Mouse (Mus musculus) lung, adult 2 months (tissue): ENCODE results near the gene Tomm40l. TPM values are rescaled to one million over a fixed set of nuclear protein-coding genes. Genes with fewer than 3 reads are reported as not detected.

ENCODE experiments used
- DNase-seq: peaks from one replicate; pipeline ENCODE4 v3.0.0; 2022
- H3K4me1 ChIP-seq: fragments of 200-500 bp; 2 replicates; pipeline ENCODE4 v1.6.1; 2011; ENCODE audit warnings: low read length; ENCODE audit not compliant: control insufficient read depth, insufficient read depth
- H3K4me3 ChIP-seq: fragments of 200-500 bp; replicated peaks from 2 replicates; pipeline ENCODE3; 2011; ENCODE audit warnings: low read depth, mild to moderate bottlenecking, control low read depth, low read length; ENCODE audit errors: extremely low read depth
- CTCF ChIP-seq: fragments of 200-500 bp; IDR thresholded peaks from 2 replicates; pipeline ENCODE4 v1.5.1; 2011; ENCODE audit warnings: mild to moderate bottlenecking, low read length, control low read depth; ENCODE audit not compliant: insufficient read depth
- POLR2A ChIP-seq: fragments of 200-500 bp; IDR thresholded peaks from 2 replicates; pipeline ENCODE4 v1.6.1; 2011; ENCODE audit warnings: low read depth, mild to moderate bottlenecking, control low read depth, low read length, borderline replicate concordance; ENCODE audit errors: extremely low read depth
- WGBS: fragments of 180-500 bp; shearing (Covaris S2); methylation state at CpG from one replicate; pipeline ENCODE4 v1.1.7; 2018; 5-methylcytosine and 5-hydroxymethylcytosine counted together
- polyA plus RNA-seq: library from polyadenylated mRNA; depleted of rRNA; stranded (reverse); fragments of >200 nt; gene quantifications from 2 replicates; pipeline ENCODE4 v1.2.3, GENCODE M21; 2012; rRNA removed

The Tomm40l gene
- 25.7 and 28.8 TPM in 2 replicates for polyA plus RNA-seq

- DNase-seq: peak; percentile 85
- peak within 1 kb of the TSS; percentile 79 for H3K4me3 ChIP-seq
- WGBS: 1% methylated on average over 28 of the region's 28 CpGs
- peaks cover 9% of the 10 kb centered on the region for H3K4me1 ChIP-seq
- TF ChIP-seq POLR2A: peak; percentile 55; the same call in 1 of the 2 replicates
- TF ChIP-seq CTCF: no peak
These were observed at the start of gene Tomm40l for GRCm38 (mm10) chr1:171222238-171223155. Tomm40l (minus strand) TSS chr1:171222514.

- TF ChIP-seq CTCF (no peak), POLR2A (no peak)
- 77% methylated on average over 3 of the region's 3 CpGs for WGBS
- H3K4me1 ChIP-seq: peaks cover 12% of the 10 kb centered on the region; the same call in 1 of the 2 replicates
- no peak for DNase-seq
- H3K4me3 ChIP-seq: no peak overlapping the region
These were observed 49.8 kb upstream of the Tomm40l start for GRCm38 (mm10) chr1:171272086-171272485.

DNA sequence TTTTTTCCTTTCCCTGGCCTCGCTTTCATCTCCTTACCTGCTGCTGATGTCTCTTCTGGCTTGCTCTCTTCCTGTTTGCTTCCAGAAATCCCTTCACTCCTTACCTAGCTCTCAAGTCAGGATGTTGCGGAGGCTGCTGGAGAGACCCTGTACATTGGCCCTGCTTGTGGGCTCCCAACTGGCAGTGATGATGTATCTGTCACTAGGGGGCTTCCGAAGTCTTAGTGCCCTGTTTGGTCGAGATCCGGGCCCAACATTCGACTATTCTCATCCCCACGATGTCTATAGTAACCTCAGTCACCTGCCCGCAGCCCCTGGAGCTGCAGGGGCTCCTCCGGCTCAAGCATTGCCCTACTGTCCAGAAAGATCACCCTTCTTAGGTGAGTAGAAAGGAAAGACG is 49.3 kb upstream of the Tomm40l start:
- TF ChIP-seq POLR2A (no peak), CTCF (no peak)
- 55% methylated on average over 10 of the region's 10 CpGs for WGBS
- no peak for DNase-seq
- H3K4me3 ChIP-seq: no peak overlapping the region
- peaks cover 12% of the 10 kb centered on the region; the same call in 1 of the 2 replicates for H3K4me1 ChIP-seq

GRCm38 (mm10) chr1:171271196-171271595 is 48.9 kb upstream of the Tomm40l start:
- H3K4me1 ChIP-seq: peaks cover 12% of the 10 kb centered on the region; the same call in 1 of the 2 replicates
- H3K4me3 ChIP-seq: peak overlapping the region; percentile 88
- peak; percentile 48 for DNase-seq
- 45% methylated on average over 9 of the region's 9 CpGs for WGBS
- TF ChIP-seq CTCF (no peak), POLR2A (no peak)

GRCm38 (mm10) chr1:171270573-171270900 is 48.2 kb upstream of the Tomm40l start:
- TF ChIP-seq CTCF: no peak
- no peak; the same call in 1 of the 2 replicates for TF ChIP-seq POLR2A
- peak overlapping the region; percentile 88 for H3K4me3 ChIP-seq
- H3K4me1 ChIP-seq: peaks cover 12% of the 10 kb centered on the region; the same call in 1 of the 2 replicates
- 2% methylated on average over 19 of the region's 19 CpGs for WGBS
- DNase-seq: no peak

DNA sequence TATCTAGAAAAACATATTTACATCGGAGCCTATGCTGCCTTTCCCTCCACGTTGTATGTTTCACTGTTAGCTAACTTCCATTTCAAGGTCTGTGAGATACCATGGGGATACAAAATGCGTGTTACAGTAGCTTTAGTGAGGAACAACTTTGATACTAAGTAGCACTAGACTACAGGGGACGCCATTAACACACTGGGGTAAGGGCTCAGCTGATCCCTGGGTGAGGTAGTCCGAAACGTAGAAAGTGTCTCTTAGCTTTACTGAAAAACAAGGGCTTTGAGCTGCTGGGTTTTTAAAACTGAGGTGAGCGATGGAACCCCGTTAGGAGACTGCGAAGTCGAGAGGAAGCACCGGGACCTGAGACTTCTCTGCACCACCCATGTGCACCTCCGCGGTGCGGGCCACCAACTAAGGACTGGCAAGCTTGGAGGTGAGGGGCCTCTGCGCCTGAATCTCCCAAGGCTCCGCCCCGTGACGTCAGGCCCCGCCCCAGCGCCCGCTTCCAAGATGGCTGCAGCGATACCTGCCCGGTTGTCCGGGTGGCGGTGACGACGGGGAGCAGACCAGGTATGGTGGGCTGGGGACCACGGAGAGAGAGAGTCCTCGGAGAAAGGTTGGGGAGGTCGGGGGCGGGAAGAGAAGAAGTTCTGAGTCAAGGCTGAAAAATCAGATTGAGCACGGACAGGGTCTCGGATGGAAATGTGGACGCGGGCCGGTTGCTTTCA is 47.7 kb upstream of the Tomm40l start, which contains the start of gene B4galt3:
B4galt3 (plus strand) TSS at position 481 of the 725 bp plus-strand sequence.
- WGBS: 4% methylated on average over 36 of the region's 36 CpGs
- H3K4me3 ChIP-seq: peak within 1 kb of the TSS; percentile 88

DNA sequence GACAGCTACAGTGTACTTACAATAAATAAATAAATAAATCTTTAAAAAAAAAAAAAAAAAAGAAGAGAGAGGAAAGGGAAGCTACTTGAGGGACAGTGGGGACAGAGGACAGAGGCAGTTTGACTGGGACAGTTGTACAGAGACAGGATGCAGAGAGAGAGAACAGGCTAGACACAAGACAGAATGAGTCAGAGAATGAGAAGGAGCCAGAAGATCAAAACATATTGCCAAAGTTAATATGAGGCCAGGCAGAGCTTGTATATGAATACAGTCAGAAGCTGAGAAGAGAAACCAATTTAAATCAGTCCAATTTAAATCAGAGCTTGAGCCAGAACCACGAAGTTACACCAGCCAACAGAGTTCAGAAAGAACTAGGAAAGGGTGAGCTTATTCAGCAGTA is 46.0 kb upstream of the Tomm40l start:
- Histone ChIP-seq H3K4me1 (peaks cover 12% of the 10 kb centered on the region; the same call in 1 of the 2 replicates), H3K4me3 (no peak overlapping the region)
- DNase-seq: no peak
- TF ChIP-seq POLR2A: no peak
- TF ChIP-seq CTCF: no peak
- WGBS: 58% methylated on average over 1 of the region's 1 CpGs

More for the DNA sequence above, 47.7 kb upstream of the Tomm40l start, which contains the start of gene B4galt3:
- peak; percentile 99 for DNase-seq
- peaks cover 12% of the 10 kb centered on the region; the same call in 1 of the 2 replicates for H3K4me1 ChIP-seq
- TF ChIP-seq POLR2A (peak; percentile 97), CTCF (no peak)

GRCm38 (mm10) chr1:171265971-171266744 is 43.8 kb upstream of the Tomm40l start:
- 37% methylated on average over 4 of the region's 4 CpGs for WGBS
- H3K4me3 ChIP-seq: no peak overlapping the region
- TF ChIP-seq POLR2A (no peak), CTCF (no peak)
- no peak for DNase-seq
- peaks cover 6% of the 10 kb centered on the region; the same call in 1 of the 2 replicates for H3K4me1 ChIP-seq

DNA sequence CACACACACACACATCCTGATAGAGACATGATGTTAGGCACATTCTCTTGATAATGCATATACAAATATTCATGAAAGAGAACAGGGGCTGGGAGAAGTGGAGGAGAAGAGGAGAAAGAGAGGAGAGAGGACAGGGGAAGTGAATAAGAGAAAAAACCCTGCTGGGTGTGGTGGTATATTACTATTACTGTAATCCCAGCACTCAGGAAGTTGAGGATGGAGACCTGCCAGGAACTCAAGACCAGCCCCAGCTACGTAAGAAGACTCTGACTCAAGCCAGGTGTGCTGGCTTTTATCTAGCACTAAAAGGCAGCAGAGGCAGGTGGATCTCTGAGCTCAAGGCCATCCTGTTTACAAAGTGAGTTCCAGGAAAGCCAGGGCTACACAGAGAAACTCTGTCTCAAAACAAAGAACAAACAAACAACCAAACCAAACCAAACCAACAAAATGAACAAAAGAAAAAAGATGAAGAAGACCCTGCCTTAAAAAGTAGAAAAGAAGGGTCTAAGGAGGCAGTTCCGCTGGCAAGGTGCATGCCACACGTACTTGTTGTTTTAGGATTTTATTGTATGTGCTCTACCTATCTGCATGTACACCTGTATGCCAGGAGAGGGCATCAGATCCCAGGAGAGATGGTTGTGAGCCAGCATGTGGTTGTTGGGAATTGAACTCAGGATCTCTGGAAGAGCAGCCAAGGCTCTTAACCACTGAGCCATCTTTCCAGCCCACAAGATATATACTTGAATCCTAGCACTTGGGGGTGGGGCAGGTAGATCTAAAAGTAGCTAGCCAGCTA is 41.5 kb upstream of the Tomm40l start:
- no peak for TF ChIP-seq CTCF
- no peak for TF ChIP-seq POLR2A
- WGBS: 63% methylated on average over 3 of the region's 3 CpGs
- DNase-seq: no peak
- H3K4me1 ChIP-seq: peaks cover 6% of the 10 kb centered on the region; the same call in 1 of the 2 replicates
- no peak overlapping the region for H3K4me3 ChIP-seq
